Mouse (Mus musculus): ENCODE data around the gene Btg3.

DNA sequence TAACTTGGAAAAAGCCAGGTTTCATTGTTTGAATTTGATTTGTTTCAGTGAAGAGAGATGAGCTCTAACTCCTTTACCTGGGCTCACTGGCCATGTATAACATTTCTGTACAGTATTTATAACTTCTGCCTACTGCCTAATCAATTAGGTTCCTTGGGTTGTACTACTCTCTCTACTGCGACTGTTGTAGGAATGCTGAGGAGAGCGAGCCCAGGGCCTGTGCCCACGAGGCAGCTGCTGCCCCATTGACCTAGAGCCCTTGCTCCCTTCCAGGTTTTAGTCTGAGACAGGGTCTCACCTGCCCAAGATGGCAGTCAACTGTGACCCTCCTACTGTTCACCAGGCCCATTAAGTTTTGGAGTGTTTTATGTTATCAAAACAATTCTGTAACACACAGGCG lies 15.5 kb downstream of the Btg3 start:
- TF ChIP-seq GATA1 (IDR thresholded peaks at IDR 0.05; ENCODE audit: low read length) (no peak), TAL1 (IDR thresholded peaks at IDR 0.05; ENCODE audit: low read length) (no peak)
